Mouse (Mus musculus) testis, postnatal 10 days (tissue): ENCODE data around the gene Ulk2.

ENCODE experiments used
- DNase-seq: peaks from one replicate; pipeline ENCODE4 v3.0.0; 2021; ENCODE audit warnings: low spot score

The Ulk2 gene

GRCm38 (mm10) chr11:61760518-61760917 lies 94.4 kb downstream of the Ulk2 start:
- DNase-seq: no peak

GRCm38 (mm10) chr11:61757151-61757550 lies 97.7 kb downstream of the Ulk2 start:
- DNase-seq: no peak

- no peak for DNase-seq
Measured at GRCm38 (mm10) chr11:61751612-61752011, 103.3 kb downstream of the Ulk2 start.

DNA sequence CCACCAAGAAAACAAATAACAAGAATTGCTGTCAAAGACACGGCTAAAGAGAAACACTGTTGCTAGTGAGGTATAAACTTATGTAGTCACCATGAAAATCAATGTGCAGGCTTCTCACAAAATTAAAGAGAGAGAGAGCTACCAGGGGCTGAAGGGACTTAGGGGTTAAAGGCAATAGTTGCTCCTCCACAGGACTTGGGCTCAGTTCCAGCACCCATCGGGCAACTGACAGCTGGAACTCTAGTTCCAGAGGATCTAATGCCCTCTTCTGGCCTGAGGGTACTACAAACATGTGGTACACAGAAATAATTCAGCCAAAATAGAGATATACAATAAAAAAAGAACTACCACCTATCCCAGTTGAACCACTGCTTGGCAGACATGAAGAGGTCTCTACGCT lies 107.7 kb downstream of the Ulk2 start:
- no peak for DNase-seq

DNA sequence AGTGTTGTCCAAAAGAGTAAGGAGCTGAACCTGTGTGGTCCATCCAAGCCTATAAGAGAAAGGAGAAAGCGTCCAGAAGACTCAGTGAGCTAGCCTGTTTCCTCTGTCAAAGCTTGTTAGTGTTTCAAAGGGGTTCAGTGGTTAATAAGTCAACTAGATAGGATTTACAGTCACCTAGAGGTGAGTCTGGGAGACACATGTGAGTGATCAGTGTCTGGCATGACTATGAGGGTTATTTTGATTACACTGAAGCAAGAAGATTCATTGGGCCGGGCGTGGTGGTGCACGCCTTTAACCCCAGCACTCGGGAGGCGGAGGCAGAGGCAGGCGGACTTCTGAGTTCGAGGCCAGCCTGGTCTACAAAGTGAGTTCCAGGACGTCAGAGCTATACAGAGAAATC lies 109.1 kb downstream of the Ulk2 start:
- no peak for DNase-seq

GRCm38 (mm10) chr11:61744460-61744859 lies 110.4 kb downstream of the Ulk2 start:
- DNase-seq: no peak

GRCm38 (mm10) chr11:61743768-61744167 lies 111.1 kb downstream of the Ulk2 start:
- no peak for DNase-seq

DNA sequence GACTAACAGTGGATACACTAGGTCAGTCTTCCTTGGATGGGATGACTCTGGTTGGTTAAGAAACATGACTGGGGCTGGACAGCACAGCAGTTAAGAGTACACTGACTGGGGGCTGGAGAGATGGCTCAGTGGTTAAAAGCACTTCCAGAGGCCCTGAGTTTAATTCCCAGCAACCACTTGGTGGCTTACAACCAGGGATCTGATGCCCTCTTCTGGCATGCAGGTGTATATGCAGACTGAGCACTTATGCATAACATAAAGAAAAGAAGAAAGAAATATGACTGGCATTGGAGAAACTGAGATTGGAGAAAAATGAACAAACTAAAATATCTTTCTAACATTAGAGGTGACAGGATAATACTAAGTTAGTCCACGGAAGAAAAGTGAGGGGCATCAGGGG lies 114.4 kb downstream of the Ulk2 start:
- no peak for DNase-seq

DNA sequence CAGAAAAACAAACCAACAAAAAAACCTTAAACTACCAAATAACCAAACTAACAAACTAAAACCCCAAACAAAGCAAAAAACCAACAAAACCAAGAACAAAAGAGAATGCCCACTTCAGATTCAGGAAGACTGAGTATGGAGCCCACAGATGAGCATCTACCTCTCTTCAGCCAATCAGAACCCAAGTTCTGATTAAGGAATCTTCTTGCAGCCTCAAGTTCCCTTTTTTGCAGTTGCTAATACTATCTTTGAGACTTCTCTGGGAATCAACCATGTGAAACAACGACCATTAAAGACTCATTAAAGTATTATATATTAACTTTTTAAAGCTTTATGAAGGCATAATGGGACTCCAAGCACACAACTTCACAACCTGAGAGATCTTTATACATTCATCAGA lies 117.6 kb downstream of the Ulk2 start:
- DNase-seq: no peak

GRCm38 (mm10) chr11:61732672-61733071 lies 122.2 kb downstream of the Ulk2 start:
- DNase-seq: no peak

DNA sequence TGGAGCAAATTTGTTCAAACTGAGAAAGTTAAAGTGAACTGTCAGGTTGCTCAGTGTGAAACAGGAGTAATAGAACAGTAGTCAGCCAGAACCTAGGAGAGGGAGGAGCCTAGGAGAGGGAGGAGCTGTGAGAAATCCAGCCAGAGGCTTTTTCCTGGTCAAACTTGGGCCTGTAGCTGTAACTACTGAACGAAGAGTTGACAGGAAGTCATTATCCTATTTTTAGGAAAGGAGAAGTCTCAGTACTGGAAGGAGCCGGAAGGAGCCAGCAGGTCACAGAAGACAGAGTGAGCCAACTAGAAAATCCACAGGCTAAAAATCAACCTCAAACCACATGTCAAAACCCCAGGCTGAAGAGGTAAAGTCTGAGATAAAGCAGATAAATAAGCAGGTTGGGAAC lies 126.8 kb downstream of the Ulk2 start:
- no peak for DNase-seq
